Mouse (Mus musculus): ENCODE data around the gene Gm6993. TPM values are rescaled to one million over a fixed set of nuclear protein-coding genes. Genes with fewer than 3 reads are reported as not detected.

The Gm6993 gene
- polyA plus RNA-seq, 1 experiment from 2014 or later, result not detected

DNA sequence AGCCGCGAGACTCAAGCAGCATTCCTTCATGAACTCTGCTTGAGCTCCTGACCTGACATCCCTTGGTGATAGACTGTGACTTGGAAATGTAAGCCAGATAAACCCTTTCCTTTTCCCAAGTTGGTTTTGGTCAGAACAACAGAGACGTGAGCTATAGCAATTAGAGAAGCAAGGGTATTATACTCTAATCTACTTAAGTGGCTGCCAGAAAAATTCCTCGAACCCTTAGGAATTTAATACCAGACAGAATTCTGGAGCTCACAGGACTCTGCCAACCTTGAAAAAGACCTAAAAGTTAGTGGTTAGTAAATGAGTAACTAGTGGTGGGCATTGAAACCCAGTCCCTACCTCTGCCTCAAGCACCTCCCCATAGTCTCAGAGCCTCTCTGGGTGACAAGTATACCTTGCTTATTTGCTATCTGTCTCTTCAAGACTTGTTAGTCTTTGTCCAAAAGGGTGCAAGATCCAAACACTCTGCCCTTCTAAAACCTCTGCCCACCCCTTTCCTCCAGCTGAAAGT lies 43.1 kb downstream of the Gm6993 start:
- 65% methylated on average over 4 of the region's 4 CpGs for WGBS
- no peaks in the 10 kb centered on the region for H3K27me3 ChIP-seq (ENCODE audit: control insufficient read depth, insufficient read depth, low read length)
- H3K36me3 ChIP-seq (ENCODE audit: control insufficient read depth, insufficient read depth, low read length), result peaks cover 94% of the 10 kb centered on the region
- ATAC-seq (ENCODE audit: low FRiP score, low TSS enrichment), result no peak
- no peak overlapping the region for H3K4me2 ChIP-seq (replicated peaks; ENCODE audit: low read depth, low read length)
- H3K9ac ChIP-seq (ENCODE audit: low read depth, low read length), result no peak overlapping the region
- H3K9me3 ChIP-seq (ENCODE audit: control insufficient read depth, low read length), result no peaks in the 10 kb centered on the region
- H3K27ac ChIP-seq (ENCODE audit: low read depth, low read length), result no peak overlapping the region
- no peak overlapping the region for H3K4me3 ChIP-seq (ENCODE audit: low read length)
- H3K4me1 ChIP-seq (ENCODE audit: control insufficient read depth, insufficient read depth, low read length), result no peaks in the 10 kb centered on the region

DNA sequence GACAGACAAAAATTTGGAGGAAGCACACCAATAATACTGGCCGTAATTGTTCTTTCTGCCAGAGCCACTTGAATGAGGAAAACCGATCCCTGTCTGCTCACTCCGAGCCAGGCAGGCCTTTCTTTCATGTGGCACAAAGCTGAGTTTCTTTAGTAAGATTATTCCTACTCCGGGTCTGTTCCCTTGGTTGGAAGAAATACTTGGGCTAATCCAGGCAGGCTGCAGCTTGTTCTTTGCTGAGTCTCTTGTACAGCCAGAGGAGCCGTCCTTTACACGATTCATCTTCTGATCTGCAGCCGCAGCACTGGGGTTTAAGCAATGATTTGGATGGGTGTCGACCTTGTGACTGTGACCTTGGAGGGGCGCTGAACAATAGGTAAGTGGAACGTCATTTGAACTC lies 48.5 kb downstream of the Gm6993 start:
- H3K36me3 ChIP-seq (ENCODE audit: control insufficient read depth, insufficient read depth, low read length), result peaks cover 88% of the 10 kb centered on the region
- no peak for ATAC-seq (ENCODE audit: low FRiP score, low TSS enrichment)
- no peak overlapping the region for H3K9ac ChIP-seq (ENCODE audit: low read depth, low read length)
- 91% methylated on average over 10 of the region's 10 CpGs for WGBS
- H3K27ac ChIP-seq (ENCODE audit: low read depth, low read length), result no peak overlapping the region
- H3K27me3 ChIP-seq (ENCODE audit: control insufficient read depth, insufficient read depth, low read length), result no peaks in the 10 kb centered on the region
- H3K4me1 ChIP-seq (ENCODE audit: control insufficient read depth, insufficient read depth, low read length), result peaks cover 16% of the 10 kb centered on the region; the same call in 1 of the 2 replicates
- no peak overlapping the region for H3K4me2 ChIP-seq (replicated peaks; ENCODE audit: low read depth, low read length)
- H3K4me3 ChIP-seq (ENCODE audit: low read length), result no peak overlapping the region
- peaks cover 5% of the 10 kb centered on the region; the same call in 1 of the 2 replicates for H3K9me3 ChIP-seq (ENCODE audit: control insufficient read depth, low read length)

Other genes starting within 250 kb of the Gm6993 start
- gene Fam110c, start 166.9 kb upstream of the Gm6993 start, polyA plus RNA-seq (2014; fragmentation: Nextera tagmentation; extraction: Ambion mirVana), result 2.4 and 3.2 TPM in 2 replicates
- gene Lamb1, start 24.5 kb downstream of the Gm6993 start, polyA plus RNA-seq (2014; fragmentation: Nextera tagmentation; extraction: Ambion mirVana), result 65.2 and 121 TPM in 2 replicates
- gene Dld, start 110.7 kb downstream of the Gm6993 start, polyA plus RNA-seq (2014; fragmentation: Nextera tagmentation; extraction: Ambion mirVana), result 127 and 145 TPM in 2 replicates
- gene Slc26a3, start 150.1 kb downstream of the Gm6993 start, polyA plus RNA-seq (2014; fragmentation: Nextera tagmentation; extraction: Ambion mirVana), result not detected in 2 replicates